In the genomic region with DNA sequence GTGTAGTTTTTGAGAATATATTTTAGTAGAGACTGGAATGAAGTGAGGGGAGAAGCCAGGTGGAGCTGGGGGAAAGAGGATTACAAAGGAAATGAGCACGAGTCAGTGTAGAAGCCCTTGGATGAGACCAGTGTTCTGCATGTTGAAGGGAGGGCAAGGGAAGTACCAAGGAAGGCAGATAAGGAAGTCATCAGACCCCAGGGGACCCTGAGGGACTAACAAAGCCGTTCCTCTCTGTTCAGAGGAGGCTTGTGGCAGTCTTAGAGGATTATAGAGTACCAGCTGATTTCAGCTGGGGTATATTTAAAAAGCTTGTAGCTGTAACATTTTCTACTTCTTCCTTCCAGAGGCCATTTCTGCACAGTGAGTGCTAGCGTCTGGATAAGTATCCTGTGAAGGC, we compare ENCODE assay signal across 22 mouse cellular contexts. TPM values are rescaled to one million over a fixed set of nuclear protein-coding genes. Genes with fewer than 3 reads are reported as not detected.
DNase-seq lines count a peak whose midpoint lies in the region; ATAC-seq and TF ChIP-seq lines count a peak whose summit lies in the region.
"Had no signal": no experiment of that assay in that cellular context is flagged by ENCODE, and none has a peak within 500 bp of the region (broad histone marks: within the 10 kb centered on the region; RNA-seq: fewer than 3 reads in every experiment).

No protein-coding gene starts in this region.

- no peaks in the 10 kb centered on the region for H3K79me2 ChIP-seq in CH12.LX (replicated peaks; ENCODE audit: control insufficient read depth, extremely low read depth, insufficient read depth, poor library complexity, severe bottlenecking)

- no peak for TF ChIP-seq POLR2A in CH12.LX (IDR thresholded peaks at IDR 0.05; ENCODE audit: low read depth, low read length)

- no peak for TF ChIP-seq CTCF in CH12.LX (conservative IDR thresholded peaks at IDR 0.05 in 1 of 2, IDR thresholded peaks at IDR 0.05 in 1 of 2; ENCODE audit: low read depth in 2 of 2, low read length in 2 of 2)

- in situ Hi-C loops in CH12.LX (cut with MboI; ENCODE audit: low pct_ligation_motif_present, low pct_unique_long_range_greater_than_20kb, low sequenced_read_pairs), result no loop called here

- no peak overlapping the region; the same call in 1 of the 2 replicates for H3K9ac ChIP-seq in CH12.LX (ENCODE audit: insufficient read depth, low read depth)

- no peaks in the 10 kb centered on the region for H3K9me3 ChIP-seq in CH12.LX (replicated peaks; ENCODE audit: low read length)
- H3K9me3 ChIP-seq: G1E had no signal

- TF ChIP-seq EP300 in CH12.LX (IDR thresholded peaks at IDR 0.05; ENCODE audit: low read length), result peak; percentile 21; the same call in 1 of the 2 replicates

- H3K4me1 ChIP-seq in CH12.LX (ENCODE audit: control insufficient read depth in 1 of 2, insufficient read depth in 2 of 2), result peaks cover 10 to 48% of the 10 kb centered on the region in 2 experiments

- no peaks in the 10 kb centered on the region for H3K36me3 ChIP-seq in CH12.LX (replicated peaks in 1 of 2; ENCODE audit: control insufficient read depth in 1 of 2, insufficient read depth in 1 of 2, low read length in 1 of 2)
- H3K36me3 ChIP-seq: G1E had no signal

- DNase-seq in frontal cortex, adult 2 months (ENCODE audit: extremely low spot score in 1 of 2, low spot score in 1 of 2), result no peak
- peak; percentile 28 for DNase-seq in heart, adult 11 months
- no peak for DNase-seq in heart, adult 9 months (ENCODE audit: low spot score in 2 of 2)
- DNase-seq in CH12.LX (ENCODE audit: extremely low read depth), result peak; percentile 70
- no peak for DNase-seq in right cerebral cortex, postnatal 10 days (ENCODE audit: low spot score in 2 of 2)
- DNase-seq: adrenal gland, adult 2 months; adrenal gland, adult 8-10 months; adrenal gland, postnatal 10 days; adrenal gland, postnatal 14 days; adrenal gland, postnatal 25 days; adrenal gland, postnatal 36 days; B cell, adult 2 months; cerebellum, adult 11 months; cerebellum, adult 11-12 months; cerebellum, adult 18-20 months; cerebellum, adult 2 months had no signal

- no peak for TF ChIP-seq RAD21 in CH12.LX (IDR thresholded peaks at IDR 0.05; ENCODE audit: low read depth, low read length)

- H3K27ac ChIP-seq in CH12.LX (ENCODE audit: insufficient read depth, low read depth), result no peak overlapping the region

- H3K4me3 ChIP-seq in CH12.LX (replicated peaks in 1 of 3; ENCODE audit: low read depth in 2 of 3, low read length in 2 of 3, poor library complexity in 1 of 3), result no peak overlapping the region

- no peak overlapping the region; the same call in 1 of the 2 replicates for H3K4me2 ChIP-seq in CH12.LX (ENCODE audit: insufficient read depth, low read depth, poor library complexity, severe bottlenecking)

- no peaks in the 10 kb centered on the region for H3K27me3 ChIP-seq in CH12.LX (replicated peaks)

- dilution Hi-C loops in CH12.LX (cut with MboI; ENCODE audit: extremely low pct_ligation_motif_present, extremely low pct_unique_long_range_greater_than_20kb, low sequenced_read_pairs), result no loop called here

- ATAC-seq in frontal cortex, adult (ENCODE audit: low TSS enrichment), result 0 out of 2 replicates have a peak, but pooled peaks have one; percentile 41
- ATAC-seq: activated CD4-positive, CD25-positive, alpha-beta regulatory T cell, adult 4 months; CD4-positive, CD25-positive, alpha-beta regulatory T cell, adult 4 months; Patski had no signal

TF ChIP-seq in CH12.LX, 34 proteins besides CTCF, POLR2A, EP300 and RAD21:
- TF ChIP-seq TBP (conservative IDR thresholded peaks at IDR 0.05; ENCODE audit: low read depth, low read length) (no peak), USF1 (IDR thresholded peaks at IDR 0.05; ENCODE audit: low read depth, low read length) (no peak), IRF4 (IDR thresholded peaks at IDR 0.05; ENCODE audit: low read depth, low read length) (no peak), PAX5 (IDR thresholded peaks at IDR 0.05; ENCODE audit: low read length) (no peak), ELF1 (IDR thresholded peaks at IDR 0.05; ENCODE audit: low read depth, low read length) (peak; percentile 55)
TF ChIP-seq in CH12.LX: peak in this region for 1.

RNA-seq across cellular contexts. Expression of gene Igsf9b, which starts 56.7 kb away (rescaled TPM):
- 17.2 and 17.5 TPM in 2 replicates for polyA plus RNA-seq in frontal cortex, adult 2 months (2012; rRNA removed)
- total RNA-seq in CH12.LX (2012; rRNA removed), result 7.4 and 12.4 TPM in 2 replicates
- 1.8 and 2.0 TPM in 2 replicates for total RNA-seq in CH12.LX (2014; rRNA removed)
- 4.5 and 5.2 TPM in 2 replicates for polyA plus RNA-seq in CH12.LX (2012; ENCODE audit: insufficient read length, low read depth)
- total RNA-seq: MEL had no signal
- polyA plus RNA-seq: G1E had no signal

Comparison
In these comparisons a context has a peak if more than half of its experiments do, and no peak if none do; other contexts are left out.
1. DNase-seq: peak in heart, adult 11 months (single experiment) and CH12.LX (single experiment); none in frontal cortex, adult 2 months (0 of 2), heart, adult 9 months (0 of 2) and right cerebral cortex, postnatal 10 days (0 of 2).